Mouse (Mus musculus): ENCODE results near the gene Hras. TPM values are rescaled to one million over a fixed set of nuclear protein-coding genes. Genes with fewer than 3 reads are reported as not detected.
A peak's percentile ranks its signal among the peaks of the same experiment; 100 is the strongest.

The Hras gene
- polyA plus RNA-seq, 1 experiment = not detected

DNA sequence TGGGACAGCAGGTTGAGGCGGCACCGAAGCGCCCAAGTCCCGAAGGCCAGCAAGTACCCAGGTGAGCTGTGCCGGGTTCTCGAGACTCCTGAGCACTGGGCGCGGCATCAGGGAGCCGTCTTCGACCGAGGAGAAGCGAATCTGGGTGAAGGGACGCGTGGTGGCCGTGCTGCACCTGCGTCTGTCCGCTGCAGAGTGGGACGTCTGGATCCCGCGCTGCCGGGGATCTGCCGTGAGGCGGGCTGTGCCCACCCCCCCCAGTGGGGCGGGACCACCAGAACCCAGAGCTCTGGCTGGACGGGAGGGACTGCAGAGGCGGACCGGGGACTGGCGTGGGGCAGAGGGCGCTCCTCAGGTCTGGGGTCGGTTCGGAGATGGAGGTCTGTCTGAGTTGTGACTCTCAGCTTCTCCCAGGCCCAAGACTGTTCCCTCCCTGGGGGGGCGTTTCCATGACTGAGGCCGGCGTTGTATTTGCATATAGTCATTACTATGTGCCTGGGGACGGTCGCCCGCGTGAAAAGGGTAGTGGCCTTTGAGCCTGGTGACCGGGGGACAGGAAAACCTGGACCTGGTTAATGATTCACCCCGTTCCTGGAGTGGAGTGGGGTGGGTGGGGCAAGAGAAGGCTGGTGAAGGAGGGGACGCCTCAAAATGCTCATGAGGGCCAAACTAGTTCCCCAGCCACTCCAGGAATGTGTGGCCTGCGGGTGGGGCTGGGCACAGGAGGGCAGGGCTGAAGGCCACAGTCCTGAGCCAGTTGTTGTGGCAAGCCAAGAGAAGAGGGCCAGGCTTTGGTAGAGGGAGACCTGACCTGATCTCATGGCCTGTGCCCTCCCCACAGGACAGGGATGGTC is 22.3 kb upstream of the Hras start:
- TF ChIP-seq POLR2A (IDR thresholded peaks at IDR 0.05; ENCODE audit: insufficient read depth, low read depth, low read length) = no peak
- no peak for TF ChIP-seq CTCF (IDR thresholded peaks at IDR 0.05; ENCODE audit: insufficient read depth, low read depth, low read length)
- 3% methylated on average over 42 of the region's 42 CpGs for WGBS
- Histone ChIP-seq H3K27ac (ENCODE audit: insufficient read depth, low read depth, low read length) (no peak overlapping the region), H3K4me3 (ENCODE audit: insufficient read depth, low read depth, low read length) (peak overlapping the region; percentile 53), H3K4me1 (ENCODE audit: control insufficient read depth, insufficient read depth, low read length) (peaks cover 18% of the 10 kb centered on the region)

DNA sequence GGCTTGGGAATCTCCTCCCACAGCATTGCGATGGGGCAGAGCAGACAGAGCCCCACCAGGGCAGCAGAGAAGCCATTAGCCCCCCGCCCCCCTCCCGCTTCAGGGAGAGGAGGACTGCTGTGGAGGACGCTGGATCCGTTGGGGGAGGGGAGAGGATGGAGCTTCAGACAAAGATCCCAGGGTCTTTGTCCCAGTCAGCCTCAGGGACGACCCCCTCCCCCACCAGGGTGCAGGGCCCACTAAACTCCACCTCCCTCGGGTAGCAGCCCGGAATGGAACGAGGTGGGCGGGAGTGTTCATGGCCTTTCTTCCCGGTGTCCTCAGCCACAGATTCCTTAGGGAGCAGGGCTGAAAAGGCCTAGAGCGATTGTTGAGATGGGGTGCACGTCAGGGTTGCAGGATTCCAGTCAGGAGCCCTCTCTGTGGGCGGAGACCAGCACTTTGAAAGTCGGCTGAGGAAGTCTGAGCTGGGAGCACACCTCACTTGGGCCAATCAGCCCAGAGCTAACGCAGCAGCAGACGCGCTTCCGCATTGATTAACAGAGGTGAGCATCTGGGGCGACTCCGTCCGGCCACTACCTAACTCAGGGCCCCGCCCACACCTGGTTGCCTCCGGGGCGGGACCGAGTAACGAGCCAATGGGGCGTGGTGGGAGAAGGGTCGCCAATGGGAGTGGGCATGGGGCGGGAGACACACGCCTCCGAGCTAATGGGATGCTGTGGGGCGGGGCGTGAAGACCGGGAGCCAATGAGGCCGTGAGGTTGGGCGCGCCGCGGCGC is 21.5 kb upstream of the Hras start, which contains the start of gene Rassf7:
Gene Rassf7 (plus strand): TSS at position 760 of the 779 bp plus-strand sequence.
- WGBS = 3% methylated on average over 41 of the region's 41 CpGs
- no peak within 1 kb of the TSS for H3K27ac ChIP-seq (ENCODE audit: insufficient read depth, low read depth, low read length)
- H3K4me1 ChIP-seq (ENCODE audit: control insufficient read depth, insufficient read depth, low read length) = peaks cover 16% of the 10 kb centered on the region
- peak within 1 kb of the TSS; percentile 53 for H3K4me3 ChIP-seq (ENCODE audit: insufficient read depth, low read depth, low read length)
- TF ChIP-seq POLR2A (IDR thresholded peaks at IDR 0.05; ENCODE audit: insufficient read depth, low read depth, low read length) = no peak

DNA sequence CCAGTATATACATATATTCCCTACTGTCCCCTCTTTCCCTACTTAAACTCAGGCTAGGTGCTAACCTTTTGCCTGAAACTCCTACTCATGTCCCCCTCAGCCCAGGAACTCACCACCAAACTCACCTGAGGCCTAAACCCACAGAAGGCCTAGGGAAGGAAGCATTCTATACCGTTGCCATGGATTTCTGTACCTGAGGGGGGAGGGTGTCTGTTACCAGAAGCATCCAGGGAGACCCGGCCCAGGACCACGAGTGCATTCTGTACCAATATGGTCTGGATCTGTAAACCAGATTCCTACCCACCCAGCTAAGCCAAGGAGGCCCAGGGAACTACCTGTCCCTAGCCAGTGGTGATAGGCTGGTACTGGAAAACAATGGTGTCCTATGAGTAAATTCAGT is 20.5 kb upstream of the Hras start:
- Histone ChIP-seq H3K4me3 (ENCODE audit: insufficient read depth, low read depth, low read length) (no peak overlapping the region), H3K4me1 (ENCODE audit: control insufficient read depth, insufficient read depth, low read length) (peaks cover 16% of the 10 kb centered on the region), H3K27ac (ENCODE audit: insufficient read depth, low read depth, low read length) (no peak overlapping the region)
- TF ChIP-seq CTCF (IDR thresholded peaks at IDR 0.05; ENCODE audit: insufficient read depth, low read depth, low read length) (no peak), POLR2A (IDR thresholded peaks at IDR 0.05; ENCODE audit: insufficient read depth, low read depth, low read length) (no peak)
- 80% methylated on average over 3 of the region's 3 CpGs for WGBS

DNA sequence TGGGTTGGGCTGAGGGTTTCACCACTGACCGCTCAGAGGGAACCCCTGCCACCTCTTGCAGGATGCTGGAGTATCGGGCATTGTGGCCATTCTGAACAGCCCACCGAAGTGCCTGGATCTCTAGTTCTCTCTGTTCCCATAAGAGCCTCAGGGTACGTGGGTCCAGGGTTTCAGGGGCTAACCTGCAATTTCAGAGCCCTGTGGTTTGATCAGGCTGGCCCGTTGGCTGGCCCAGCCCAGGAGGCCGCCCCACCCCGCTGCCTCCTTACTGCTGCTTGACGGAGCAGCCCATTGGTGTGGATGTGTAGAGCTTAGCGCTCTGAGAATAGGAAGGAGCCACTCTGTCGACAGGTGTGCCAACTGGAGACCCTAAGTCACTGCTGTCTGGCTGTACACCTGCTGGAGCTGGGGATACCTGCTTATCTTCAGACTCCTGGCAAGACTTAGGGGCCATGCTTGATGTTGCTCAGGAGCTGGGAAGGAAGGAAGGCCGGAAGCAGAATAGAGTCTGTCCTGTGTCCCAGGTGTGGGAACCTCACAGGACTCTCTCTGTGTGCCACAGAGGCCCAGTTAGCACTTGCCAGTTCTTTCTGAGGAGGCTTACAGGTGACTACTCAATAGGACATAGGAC is 19.9 kb upstream of the Hras start, which contains the start of gene Lmntd2:
Gene Lmntd2 (minus strand): TSS at position 476 of the 631 bp plus-strand sequence.
- no peak for TF ChIP-seq CTCF (IDR thresholded peaks at IDR 0.05; ENCODE audit: insufficient read depth, low read depth, low read length)
- TF ChIP-seq POLR2A (IDR thresholded peaks at IDR 0.05; ENCODE audit: insufficient read depth, low read depth, low read length) = no peak
- WGBS = 91% methylated on average over 11 of the region's 11 CpGs
- no peak within 1 kb of the TSS for H3K4me3 ChIP-seq (ENCODE audit: insufficient read depth, low read depth, low read length)

DNA sequence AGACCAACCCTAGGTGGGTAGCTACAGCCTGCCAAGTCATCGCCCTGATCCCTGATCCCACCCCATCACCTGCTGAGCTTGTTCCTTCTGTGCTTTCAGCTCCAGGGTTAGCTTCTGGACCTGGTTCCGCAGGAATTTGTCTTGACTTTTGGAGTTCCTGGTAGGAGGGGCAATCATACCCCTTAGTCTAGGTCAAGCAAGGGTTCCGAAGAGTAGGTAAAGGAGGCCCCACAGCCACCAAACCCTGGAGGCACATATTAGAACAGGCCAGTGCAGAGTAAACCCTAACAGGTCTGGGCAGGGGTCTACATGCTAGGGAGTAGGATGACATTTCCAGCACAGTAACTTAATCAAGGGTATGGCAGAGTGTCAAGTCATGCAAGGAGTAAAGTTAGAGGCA is 19.3 kb upstream of the Hras start:
- H3K4me1 ChIP-seq (ENCODE audit: control insufficient read depth, insufficient read depth, low read length) = peaks cover 16% of the 10 kb centered on the region
- WGBS = 86% methylated on average over 3 of the region's 3 CpGs
- H3K27ac ChIP-seq (ENCODE audit: insufficient read depth, low read depth, low read length) = no peak overlapping the region
- no peak overlapping the region for H3K4me3 ChIP-seq (ENCODE audit: insufficient read depth, low read depth, low read length)
- TF ChIP-seq POLR2A (IDR thresholded peaks at IDR 0.05; ENCODE audit: insufficient read depth, low read depth, low read length) = no peak
- TF ChIP-seq CTCF (IDR thresholded peaks at IDR 0.05; ENCODE audit: insufficient read depth, low read depth, low read length) = no peak

More for the DNA sequence above, 19.9 kb upstream of the Hras start, which contains the start of gene Lmntd2:
- no peak within 1 kb of the TSS for H3K27ac ChIP-seq (ENCODE audit: insufficient read depth, low read depth, low read length)
- H3K4me1 ChIP-seq (ENCODE audit: control insufficient read depth, insufficient read depth, low read length) = peaks cover 16% of the 10 kb centered on the region

DNA sequence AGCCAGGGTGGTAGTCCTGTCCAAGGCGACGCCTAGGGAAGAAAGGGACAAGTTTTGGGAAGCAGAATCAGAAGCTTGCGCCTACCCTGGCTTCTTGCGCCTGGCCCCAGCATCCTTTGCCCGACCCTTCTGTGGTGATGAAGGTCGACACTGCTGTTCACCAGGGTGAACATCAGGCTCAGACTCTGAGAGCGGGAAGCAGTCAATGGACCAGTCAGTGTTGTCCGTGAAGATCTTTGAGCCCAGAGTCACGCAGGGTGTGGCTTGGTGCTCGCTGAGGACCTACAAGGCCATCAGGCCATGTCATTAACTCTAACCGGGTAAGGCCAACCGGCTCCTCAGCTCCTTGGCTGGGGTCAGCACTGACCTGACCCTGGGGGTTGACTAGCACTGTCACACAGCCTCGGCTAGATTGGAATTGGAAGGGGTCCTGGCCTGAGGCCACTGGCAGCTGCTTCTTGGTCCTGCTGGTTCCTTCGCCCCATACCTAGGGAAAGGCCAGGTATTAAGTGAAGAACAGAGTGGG is 16.9 kb upstream of the Hras start:
- WGBS = 92% methylated on average over 14 of the region's 14 CpGs
- Histone ChIP-seq H3K4me1 (ENCODE audit: control insufficient read depth, insufficient read depth, low read length) (peaks cover 7% of the 10 kb centered on the region), H3K27ac (ENCODE audit: insufficient read depth, low read depth, low read length) (no peak overlapping the region), H3K4me3 (ENCODE audit: insufficient read depth, low read depth, low read length) (no peak overlapping the region)
- TF ChIP-seq POLR2A (IDR thresholded peaks at IDR 0.05; ENCODE audit: insufficient read depth, low read depth, low read length) (no peak), CTCF (IDR thresholded peaks at IDR 0.05; ENCODE audit: insufficient read depth, low read depth, low read length) (no peak)

DNA sequence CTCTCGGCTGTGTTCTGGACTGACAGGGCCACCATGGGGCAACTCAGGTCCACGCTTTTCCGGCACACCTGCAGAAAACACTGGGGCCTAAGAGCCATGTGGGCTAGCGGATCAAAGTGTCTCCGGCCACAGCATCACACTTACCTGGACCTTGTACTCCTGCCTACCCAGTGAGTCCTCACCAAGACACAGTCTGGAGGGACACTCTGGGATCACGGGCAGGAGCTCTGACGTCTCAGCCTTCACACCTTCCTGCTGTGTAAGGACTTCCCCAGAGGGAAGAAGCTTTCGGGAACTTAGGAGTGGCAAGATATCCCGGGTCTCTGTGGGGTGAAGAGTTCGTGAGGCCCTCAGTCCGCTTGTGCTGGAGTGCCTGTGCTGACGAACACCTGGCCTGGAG is 16.3 kb upstream of the Hras start:
- Histone ChIP-seq H3K4me1 (ENCODE audit: control insufficient read depth, insufficient read depth, low read length) (peaks cover 2% of the 10 kb centered on the region), H3K4me3 (ENCODE audit: insufficient read depth, low read depth, low read length) (no peak overlapping the region), H3K27ac (ENCODE audit: insufficient read depth, low read depth, low read length) (no peak overlapping the region)
- WGBS = 91% methylated on average over 12 of the region's 12 CpGs
- TF ChIP-seq CTCF (IDR thresholded peaks at IDR 0.05; ENCODE audit: insufficient read depth, low read depth, low read length) (no peak), POLR2A (IDR thresholded peaks at IDR 0.05; ENCODE audit: insufficient read depth, low read depth, low read length) (no peak)

DNA sequence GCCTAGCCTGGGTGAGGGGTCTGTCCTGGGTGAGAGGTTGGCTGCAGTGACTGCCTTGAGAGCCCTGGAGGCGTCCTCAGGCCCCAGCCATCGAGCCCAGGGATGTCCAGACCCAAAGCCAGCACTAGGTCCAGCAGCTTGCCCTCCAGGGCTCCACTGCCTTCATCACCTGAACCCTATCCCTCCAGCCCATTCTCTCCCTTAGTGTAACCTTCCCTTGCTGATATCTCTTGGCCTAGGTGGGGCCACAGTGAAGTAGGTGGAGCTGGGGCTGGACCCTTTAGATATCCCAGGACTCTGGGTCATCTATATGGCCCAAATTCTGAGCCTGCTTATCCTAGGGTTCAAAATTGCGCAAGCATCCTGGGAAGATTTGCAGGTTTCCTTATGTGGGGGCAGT is 15.7 kb upstream of the Hras start:
- TF ChIP-seq CTCF (IDR thresholded peaks at IDR 0.05; ENCODE audit: insufficient read depth, low read depth, low read length) (no peak), POLR2A (IDR thresholded peaks at IDR 0.05; ENCODE audit: insufficient read depth, low read depth, low read length) (no peak)
- 75% methylated on average over 3 of the region's 3 CpGs for WGBS
- Histone ChIP-seq H3K4me3 (ENCODE audit: insufficient read depth, low read depth, low read length) (no peak overlapping the region), H3K27ac (ENCODE audit: insufficient read depth, low read depth, low read length) (no peak overlapping the region), H3K4me1 (ENCODE audit: control insufficient read depth, insufficient read depth, low read length) (no peaks in the 10 kb centered on the region)
